Mouse (Mus musculus) forelimb bud, embryonic 11.5 days (tissue): Measurements from ENCODE around the gene Frmd5.
"Not testable (repeated sequence)": the region's sequence is repeated elsewhere in the genome, so short reads cannot be mapped to it uniquely, and the experiment has no call there.

Experiments used
- DNase-seq: peaks from one replicate; pipeline ENCODE4 v3.0.0-alpha.2; 2012; ENCODE audit warnings: low read depth, low spot score

Gene Frmd5

DNA sequence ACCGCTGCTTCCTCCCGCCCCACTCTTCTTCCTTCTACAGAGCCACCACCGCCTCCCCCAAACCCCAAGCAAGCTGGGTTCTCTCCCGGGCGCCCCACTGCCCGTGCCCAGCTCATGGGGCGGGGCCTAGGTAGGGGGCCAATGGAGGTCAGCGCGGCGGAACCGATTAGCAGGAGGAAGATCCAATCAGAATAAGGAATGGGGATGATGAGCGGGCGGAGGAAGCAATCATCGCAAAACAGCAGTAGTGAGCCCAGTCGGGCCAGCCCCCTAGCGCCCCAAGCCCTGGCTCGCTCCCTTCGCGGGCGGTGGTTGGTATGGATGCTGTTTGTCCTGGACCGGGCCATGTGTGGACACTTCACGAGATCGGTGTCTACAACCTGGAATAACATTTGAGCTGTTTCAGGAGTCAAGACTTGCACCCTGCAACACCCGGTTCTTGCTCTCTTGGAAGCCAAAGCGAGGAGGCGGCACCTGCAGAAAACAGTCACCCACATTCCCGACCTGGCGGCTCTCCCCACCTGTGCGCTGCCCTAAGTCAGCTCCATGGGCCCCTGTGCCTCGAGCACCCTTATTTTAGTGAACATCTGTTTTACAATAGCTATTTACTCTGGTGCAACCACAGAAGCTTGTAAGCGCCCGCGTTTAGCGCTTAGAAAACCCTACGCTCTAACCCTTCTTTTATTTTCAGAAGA is at the start of gene Frmd5:
Frmd5 (minus strand) TSS at position 129 of the 695 bp plus-strand sequence.
- peak; percentile 92 for DNase-seq

DNA sequence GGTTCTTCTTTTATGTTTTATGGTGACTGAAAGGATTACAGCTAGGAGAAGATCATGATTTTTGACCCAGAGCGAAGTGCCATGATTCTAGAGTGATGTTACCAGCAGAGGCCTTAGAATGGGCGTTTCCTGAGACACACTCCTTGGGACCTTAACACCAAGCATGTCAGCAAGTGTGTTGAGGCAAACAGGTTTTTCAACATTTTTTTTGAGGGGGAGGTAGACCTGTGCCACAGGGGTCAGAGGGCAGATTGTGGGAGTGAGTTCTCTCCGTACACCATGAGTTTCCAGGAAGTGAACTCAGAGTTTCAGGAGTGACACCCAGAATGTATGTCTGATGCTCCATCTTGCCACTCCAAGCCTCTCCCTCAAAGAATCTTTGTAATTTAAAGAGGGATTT is 47.1 kb upstream of the Frmd5 start:
- no peak for DNase-seq

DNA sequence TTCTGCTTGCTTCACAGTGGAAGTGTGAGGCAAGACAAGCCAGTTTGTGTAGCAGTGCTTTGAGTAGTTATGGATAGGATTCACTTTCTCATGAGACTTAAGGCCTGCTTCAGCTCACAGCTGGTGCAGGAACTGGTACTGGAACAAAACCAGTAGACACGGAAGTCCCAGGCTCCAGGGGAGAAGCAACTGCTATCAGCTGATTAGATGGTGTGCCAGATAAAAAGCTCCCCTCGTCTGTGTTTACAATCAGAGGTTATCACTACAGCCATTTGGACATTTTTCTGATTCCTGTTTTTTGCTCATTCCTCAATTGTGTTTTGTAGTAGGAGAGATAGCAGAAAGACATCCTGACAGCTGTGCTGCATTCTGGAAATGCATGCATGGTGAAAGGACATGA is 45.2 kb upstream of the Frmd5 start:
- no peak for DNase-seq

DNA sequence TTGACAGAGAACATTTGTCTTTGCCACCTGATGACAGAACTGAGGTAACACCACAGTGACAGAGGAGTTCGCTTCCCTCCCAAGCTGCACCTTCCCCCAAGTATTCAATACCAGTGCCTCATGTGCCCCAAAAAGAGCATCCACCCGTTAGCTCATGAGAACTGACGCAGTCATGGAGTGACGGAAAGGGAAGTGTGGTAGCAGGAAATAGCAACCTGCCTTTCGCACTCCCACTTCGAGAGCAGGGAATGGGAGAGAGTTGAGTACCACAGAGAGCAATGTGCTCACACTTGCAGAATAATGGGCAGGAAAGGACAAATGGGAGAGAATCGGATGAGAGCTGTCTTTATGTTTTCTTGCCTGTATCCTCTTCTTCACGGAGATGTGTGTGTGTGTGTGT is 39.2 kb upstream of the Frmd5 start:
- no peak for DNase-seq

DNA sequence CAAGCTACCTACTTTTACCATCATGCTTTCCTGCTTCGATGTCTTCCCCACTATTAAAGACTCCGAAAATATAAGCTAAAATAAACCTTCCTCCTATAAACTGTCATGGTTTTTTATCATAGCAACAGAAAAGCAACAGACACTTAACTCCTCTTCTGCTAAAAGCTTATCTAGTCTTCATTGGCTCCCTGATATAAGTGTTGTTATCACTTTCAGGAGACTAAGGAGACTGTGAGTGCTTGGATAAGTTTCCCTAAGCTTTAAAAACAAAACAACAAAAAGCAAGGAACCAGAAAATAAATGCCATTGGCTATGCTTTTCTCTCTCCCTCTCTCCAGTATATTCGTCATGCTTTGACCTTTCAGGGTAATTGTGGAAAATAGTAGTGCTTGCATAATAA is 35.4 kb upstream of the Frmd5 start:
- DNase-seq: no peak

DNA sequence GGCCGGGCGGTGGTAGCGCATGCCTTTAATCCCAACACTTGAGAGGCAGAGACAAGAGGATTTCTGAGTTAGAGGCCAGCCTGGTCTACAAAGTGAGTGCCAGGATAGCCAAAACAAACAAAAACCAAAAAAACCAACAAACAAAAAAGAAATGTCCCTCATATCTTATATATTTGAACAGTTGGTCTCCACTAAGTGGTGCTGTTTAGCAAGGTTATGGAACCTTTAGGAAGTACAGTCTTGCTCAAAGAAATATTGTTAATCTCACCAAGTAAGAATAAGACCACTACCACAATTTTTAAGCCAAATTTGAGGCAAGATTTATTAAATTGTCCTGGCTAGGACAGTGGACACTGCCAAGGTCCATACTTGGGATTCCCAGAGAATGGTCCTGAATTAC is 34.6 kb upstream of the Frmd5 start:
- no peak for DNase-seq

DNA sequence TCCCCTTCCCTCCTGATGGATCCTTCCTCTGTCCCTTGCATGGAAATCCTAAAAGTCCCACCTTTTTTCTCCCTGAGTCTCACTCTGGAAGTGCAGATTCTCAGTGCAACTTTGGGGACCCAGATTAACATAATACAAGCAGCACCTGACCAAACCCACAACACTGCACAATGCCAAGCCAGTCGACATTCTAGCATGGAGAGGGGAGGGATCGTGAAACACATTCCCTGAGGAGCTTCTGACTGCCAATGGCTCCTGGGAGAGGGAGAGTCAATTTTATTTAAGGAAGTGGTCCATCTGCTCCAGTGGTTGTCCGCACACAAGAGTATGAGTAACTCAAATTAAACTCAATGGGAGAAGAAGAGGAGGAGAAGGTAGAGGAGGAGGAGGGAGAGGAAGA is 28.0 kb upstream of the Frmd5 start:
- DNase-seq: no peak

DNA sequence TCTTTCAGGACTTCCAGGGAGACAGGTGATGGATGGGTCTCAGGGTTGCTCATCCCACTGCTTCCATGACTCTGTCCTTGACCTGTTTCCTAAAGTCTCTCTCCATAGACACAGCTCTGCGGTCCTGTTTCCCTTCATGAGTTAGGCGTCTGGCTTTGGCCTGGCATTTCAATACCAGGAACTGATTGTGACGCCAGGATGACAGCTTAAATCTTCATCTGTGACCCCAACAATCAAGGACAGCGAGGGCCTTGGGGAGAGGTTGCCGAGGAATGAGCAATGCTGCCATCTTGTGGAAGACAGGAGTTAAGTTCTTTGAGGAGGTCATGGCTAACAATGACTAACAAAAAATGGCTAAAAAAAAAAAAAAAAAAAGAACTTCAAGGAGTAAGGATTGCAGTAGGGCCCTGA is 25.6 kb upstream of the Frmd5 start:
- peak; percentile 75 for DNase-seq

DNA sequence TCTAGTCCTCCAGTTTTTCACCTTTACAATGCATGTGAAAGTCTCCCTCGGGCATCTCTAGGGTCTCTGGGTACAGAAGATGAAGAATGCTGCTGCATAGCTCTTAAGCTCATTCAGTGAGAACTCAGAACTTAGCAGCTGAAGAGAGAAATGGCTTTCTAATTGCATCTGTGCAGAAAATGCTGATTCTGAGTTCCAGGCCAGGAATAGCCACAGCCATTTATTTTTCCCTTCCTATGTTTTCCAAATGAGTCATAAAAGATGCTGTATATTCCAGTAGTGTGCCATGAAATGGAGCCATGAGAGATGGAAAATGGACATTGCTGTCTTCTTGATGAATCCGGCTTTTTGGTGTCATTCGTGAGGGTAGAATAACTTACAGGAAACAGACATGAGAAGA is 21.5 kb upstream of the Frmd5 start:
- DNase-seq: no peak

DNA sequence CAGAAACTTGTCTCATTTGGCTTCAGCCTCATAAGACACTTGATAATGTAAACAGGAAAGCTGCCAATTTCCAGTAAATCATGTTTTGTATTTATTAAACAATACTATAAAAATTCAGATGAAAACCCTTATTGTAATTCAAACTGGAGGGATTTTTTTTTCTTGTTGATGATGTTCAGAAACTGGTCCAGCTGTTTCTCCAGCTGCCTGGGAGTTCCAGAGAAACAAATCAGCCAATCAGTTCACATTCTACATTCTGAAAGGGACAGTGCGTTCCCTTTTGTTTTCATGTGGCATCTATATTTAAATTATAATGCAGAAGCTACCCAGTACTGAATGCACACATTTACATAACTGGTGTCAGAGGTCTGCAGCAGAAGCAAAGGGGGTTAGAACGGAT is 19.3 kb upstream of the Frmd5 start:
- no peak for DNase-seq

DNA sequence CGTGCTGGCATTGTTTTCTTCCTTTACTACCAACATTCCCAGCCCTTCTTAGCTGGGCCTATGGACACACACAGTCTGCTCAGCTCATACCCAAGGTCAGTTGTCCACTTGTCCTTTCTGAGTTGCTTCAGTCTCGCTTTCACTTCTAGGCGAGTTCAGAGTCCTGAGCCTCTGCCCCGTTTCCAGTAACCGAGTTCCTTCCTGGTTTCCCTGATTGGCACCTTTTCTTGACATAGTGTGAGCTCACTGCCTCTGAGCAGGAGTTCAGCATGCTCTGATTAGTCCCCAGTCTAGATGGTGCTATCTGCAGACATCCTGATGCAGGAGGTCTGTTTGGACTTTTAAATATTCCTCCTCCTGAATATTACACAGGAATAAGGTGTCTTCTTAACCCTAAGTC is 17.8 kb upstream of the Frmd5 start:
- no peak for DNase-seq

DNA sequence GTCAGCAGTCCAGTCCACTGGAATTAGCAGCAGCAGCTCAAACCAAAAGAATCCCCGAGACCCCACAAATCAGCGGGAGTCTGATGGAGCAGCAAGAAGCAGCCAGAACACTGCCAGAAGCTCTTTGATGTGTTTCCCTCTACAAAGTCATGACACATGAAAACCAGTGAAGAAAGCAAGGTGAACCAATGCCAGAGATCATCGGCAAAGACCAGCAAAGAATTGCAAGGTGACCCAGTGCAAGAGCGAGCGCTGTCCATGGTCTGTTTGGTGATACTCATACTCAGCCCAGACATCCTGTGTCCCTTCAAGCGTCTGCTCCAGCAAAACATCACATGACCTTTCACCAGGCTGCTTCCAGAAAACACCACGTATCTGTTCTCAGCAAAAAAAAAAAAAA is 14.9 kb upstream of the Frmd5 start:
- DNase-seq: no peak

DNA sequence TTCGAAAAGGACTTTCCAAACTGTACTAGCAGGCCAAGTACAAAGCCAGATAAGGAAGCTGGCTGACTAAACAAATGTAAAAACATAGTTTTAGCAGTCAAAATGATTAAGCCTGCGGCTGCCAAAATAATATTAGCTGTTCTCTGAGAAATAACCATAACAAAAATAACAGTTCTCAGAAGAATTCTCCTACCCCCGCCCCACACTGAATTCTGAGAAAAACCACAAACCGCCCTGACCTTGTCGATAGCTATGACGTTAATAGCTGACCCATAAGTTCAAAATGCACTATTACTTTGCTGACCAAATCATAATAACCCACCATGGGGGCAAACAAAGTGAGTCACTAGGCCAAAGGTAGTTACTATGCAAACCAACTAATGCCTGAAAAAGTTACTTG is 4.0 kb upstream of the Frmd5 start:
- not testable (repeated sequence) for DNase-seq

DNA sequence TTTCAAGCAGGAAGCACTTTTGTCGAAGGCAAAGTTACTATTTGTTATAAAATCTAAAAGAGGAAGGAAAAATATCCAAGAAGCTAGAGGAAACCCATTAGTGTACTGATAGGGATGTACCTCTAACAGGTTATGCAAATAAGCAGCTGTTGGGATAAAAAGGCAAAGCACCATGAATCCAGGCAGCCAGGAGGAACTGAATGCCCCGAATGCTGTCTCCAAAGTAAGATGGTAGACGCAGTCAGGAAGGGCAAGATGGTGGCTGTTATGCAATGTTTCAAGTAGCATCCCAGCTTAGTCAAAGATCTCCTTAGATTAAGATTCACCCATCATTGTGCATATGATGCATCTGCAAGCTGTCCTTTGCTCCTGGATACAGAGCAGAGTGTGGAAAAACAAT is 2.2 kb upstream of the Frmd5 start:
- DNase-seq: no peak

DNA sequence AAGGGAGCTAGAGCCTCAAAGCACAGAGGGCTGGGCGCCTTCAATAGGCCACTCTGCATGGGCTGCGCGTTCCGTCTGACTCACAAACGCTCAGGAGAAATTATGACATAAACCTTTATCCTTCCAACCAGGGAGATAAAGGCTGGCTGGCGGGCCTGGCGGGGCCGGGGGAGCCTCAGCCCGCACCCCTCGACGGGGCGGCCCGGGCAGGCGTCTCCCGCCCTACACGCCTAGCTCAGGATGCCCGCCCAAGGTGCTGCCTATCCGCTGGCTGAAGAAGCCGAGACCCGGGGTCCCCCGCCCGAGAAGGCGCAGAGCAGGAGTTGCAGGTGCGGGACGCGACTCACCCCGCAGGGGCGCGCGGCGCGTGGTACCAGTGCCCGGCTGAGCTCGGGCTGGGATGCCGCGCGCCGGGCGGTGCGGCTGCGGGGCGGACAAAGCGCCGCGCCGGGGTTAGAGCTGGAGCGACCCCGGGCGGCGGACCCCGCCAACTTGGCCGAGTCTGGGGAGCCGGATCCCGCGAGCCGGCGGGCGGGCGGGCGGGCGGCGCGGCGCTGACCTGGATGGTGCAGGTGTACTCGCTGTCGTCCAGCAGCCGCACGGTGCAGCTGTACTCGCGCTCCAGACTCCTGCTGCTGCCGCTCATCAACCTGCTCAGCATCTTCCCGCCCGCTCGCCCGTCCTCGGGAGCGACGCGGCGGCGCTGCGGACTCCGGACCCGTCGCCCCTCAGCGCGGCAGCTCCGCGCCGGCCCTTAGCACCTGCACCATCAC is 530 bp downstream of the Frmd5 start:
- no peak for DNase-seq

DNA sequence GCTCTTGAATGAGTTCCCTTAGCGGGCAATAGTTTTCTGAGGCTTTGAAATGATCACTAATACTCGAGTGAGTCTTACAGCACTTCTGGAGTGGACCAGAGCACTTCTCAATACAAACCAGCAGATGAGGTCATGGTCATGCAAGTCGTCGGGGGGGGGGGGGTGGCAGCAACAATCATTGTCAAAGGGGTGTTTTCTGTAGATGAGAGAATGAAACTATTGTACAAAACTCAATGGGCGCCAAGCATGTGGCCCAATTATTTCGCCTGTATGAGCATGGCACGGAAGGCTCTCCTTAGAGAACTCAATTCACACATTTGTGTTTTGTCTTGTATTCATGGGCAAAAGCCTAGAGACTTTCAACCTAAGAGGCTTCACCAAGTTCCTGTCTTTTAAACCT is 7.8 kb downstream of the Frmd5 start:
- no peak for DNase-seq

DNA sequence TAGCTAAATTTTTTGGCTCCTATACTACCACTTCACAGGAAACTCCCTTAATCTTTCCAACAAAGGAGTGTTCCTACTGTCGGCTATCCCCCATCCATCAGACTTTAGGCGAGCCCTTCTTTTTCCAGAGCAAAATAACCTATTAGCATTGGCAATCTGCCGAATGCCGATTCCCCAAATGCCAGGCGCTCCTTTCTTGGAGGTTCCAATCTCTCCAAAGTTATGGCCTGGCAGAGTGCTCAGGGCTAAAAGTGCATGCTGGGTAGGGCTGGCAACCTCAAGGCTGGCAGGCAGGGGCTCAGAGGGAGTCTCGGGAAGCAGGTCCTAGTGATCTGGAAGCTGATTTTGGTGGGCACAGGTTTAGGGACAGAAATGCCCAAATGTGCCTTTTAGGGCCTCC is 10.9 kb downstream of the Frmd5 start:
- DNase-seq: no peak

DNA sequence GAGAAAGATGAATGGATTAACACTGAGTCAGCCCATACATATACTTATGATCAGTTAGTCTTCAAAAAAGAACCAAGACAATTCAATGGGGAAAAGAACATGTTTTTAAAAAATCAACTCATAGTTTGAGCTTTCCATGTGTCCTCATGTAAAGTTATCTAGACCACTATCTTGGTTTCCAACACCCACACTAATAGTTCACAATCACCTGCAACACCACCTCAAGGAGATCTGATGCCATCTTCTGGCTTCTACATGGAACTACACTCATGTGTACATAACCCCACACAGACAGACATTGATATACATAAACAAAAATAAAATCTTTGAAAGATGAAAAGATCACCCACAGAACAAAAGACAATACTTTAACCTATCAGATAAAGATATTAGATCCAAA is 17.1 kb downstream of the Frmd5 start:
- DNase-seq: no peak

DNA sequence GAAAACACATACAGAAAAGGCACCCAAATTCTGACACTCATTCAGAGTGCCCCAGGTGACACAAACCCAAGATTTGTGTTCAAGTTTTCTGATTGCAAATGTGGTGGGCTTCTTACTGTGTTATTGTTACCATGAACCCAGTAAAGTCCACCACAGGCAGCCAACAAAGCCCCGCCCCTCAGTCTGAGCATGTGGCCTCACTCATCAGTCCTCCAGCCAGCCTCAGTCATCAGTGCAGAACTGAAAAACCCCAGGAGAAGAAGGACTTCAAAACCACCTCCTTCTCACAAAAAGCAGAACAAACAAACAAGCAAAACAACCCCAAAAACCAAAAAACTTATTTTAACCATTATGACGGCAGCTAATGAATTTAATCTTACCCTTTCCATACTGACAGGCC is 18.5 kb downstream of the Frmd5 start:
- no peak for DNase-seq

DNA sequence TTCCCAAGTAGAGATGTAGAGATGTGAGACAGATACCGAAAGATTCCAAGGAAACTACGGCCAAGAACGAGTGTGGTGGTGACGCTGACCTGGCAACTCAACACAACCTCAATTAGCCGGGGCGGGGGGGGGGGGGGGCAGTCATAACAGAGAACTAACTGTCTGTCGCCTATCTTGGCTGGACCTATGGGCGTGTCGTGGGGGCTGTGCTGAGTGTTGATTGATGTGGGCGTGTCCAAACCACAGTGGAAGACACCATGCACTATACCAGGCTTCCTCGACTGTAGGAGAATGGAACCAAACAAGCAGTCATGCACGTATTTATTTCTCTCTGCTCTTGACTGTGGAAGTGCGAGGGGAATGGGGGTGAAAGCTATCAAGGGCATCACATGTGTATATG is 19.1 kb downstream of the Frmd5 start:
- DNase-seq: no peak

DNA sequence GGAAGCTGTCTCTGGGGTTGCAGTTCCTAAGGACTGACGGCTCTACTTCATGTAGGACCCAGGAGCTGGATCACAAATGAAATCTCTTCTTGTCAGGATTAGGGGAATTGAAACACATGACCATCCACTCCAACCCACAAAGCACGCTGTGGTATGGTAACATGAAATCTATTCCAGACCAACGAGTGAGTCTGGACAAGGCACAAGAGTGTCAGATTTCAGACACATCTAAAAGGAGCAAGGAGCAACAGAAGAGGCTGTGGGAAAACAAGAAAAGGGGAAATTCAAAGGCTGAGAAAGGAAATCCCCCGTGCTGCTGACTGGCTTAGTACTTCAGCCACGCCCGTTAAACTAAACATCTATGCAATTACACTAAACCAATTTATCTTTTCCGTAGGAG is 19.6 kb downstream of the Frmd5 start:
- DNase-seq: peak; percentile 44

DNA sequence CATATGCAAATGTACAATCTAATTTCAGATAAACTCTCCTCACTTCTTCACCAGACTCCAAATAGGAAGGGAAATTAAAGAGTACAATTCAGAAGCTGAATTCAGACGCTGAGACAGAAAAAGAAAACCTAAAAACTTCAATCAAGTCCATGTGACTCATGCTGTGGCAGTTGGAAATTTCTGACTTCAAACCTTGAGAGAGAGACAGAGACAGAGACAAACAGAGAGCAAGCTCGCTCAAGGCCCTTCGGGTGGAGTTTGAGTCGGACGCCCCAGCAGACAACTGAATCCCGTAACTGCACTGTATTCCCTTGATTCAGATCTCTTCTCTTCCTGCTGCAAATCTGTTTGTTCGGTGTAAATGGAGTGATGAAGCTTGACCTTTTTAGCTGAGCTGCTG is 30.7 kb downstream of the Frmd5 start:
- DNase-seq: no peak

DNA sequence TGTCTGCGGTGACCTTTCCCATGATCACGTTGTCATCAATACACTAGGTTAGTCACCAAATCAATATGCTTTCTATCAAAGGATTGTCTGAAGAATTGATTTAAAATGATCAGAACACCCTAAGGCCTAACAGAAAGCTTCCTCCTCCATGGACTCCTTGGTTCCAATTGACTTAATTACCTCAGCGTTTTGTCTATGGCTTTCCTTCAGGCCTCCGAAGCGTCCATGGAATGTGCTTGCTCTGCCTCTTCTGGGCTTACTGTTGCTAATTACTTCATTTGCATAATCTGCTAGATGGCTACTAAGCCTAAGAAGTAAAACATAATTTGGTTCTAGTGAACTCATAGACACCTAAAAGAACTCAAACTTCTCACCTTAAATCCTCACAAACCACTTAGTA is 42.0 kb downstream of the Frmd5 start:
- no peak for DNase-seq

DNA sequence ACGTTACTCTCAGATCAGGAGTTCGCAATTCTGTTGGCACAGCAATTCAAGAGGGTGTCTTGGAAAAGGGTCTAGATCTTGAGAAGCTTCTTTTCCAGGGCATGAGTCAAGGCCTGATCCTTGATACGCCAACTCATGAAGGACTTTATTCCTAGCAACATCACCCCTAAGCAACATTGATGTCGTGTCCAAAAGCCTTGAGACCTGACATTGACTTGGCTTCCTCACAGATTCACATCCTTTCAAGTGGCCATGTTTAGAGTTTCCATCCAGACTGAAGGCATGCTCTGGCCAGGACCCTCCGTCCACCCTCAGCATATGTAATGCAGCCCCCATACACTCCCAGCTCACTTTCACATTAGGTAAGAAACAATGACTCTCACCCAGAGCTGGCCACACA is 45.0 kb downstream of the Frmd5 start:
- DNase-seq: no peak
